Mouse (Mus musculus) thymus, postnatal 0 days (tissue): ENCODE results near the gene H2-DMb2. TPM values are rescaled to one million over a fixed set of nuclear protein-coding genes. Genes with fewer than 3 reads are reported as not detected.

Source experiments
- DNase-seq: peaks from one replicate; pipeline ENCODE4 v3.0.0-alpha.2; 2015; ENCODE audit warnings: low spot score
- polyA plus RNA-seq: library from polyadenylated mRNA; unstranded; fragments of >200 nt; fragmentation: Nextera tagmentation; extraction: Ambion mirVana; gene quantifications from 2 replicates; pipeline ENCODE4 v1.2.1, GENCODE M21; 2015

H2-DMb2 gene
- polyA plus RNA-seq: 57.8 and 62.9 TPM in 2 replicates

DNA sequence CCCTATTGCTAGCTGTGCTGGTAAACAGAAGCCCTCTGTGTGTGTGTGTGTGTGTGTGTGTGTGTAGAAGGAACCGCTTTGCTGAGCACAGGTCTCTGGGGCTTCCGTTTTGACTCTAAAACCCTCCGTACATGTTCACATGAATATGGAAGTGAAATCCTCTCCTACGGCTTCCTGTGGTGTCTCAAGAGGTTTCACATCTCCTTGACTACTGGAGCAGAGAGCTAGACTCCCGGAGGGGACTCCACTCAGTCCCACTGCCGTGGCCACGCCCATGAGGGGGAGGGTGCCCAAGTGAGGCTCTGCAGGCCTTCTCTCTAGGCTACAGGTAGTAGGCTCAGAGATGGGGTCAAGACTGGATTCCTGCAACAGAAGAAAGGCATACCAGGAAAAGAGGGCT lies at the start of gene H2-DMb2:
Gene H2-DMb2, plus strand, starts transcription at position 275 of the 400 bp plus-strand sequence.
- DNase-seq: peak; percentile 79

DNA sequence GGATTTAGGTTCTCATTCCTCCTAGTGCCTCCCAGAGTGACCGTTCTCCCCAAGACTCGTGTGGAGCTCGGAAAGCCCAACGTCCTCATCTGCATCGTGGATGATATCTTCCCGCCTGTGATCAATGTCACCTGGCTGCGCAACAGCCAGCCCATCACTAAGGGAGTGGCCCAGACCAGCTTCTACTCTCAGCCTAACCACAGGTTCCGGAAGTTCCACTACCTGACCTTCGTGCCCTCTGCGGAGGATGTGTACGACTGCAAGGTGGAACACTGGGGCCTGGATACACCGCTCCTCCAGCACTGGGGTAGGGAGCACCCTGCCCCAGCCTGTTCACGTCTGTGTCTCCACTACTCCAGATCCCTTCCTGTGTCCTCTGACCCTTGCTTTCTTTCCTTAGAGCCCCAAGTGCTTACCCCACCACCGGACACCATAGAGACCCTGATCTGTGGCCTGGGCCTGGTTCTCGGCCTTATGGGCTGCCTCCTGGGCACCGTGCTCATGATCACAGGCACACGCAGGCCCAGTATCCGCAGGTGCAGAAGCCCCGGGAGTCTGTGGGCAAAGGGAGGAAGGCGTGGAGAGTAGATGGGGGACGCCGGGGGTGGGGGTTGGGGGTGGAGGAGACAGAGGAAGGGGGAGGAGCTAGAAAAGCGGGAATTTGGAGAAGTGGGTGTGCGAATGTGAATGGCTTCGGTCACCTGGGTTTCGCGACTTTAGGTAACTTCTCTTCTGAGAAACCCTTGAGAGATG lies 48.6 kb upstream of the H2-DMb2 start:
- DNase-seq: peak; percentile 37

DNA sequence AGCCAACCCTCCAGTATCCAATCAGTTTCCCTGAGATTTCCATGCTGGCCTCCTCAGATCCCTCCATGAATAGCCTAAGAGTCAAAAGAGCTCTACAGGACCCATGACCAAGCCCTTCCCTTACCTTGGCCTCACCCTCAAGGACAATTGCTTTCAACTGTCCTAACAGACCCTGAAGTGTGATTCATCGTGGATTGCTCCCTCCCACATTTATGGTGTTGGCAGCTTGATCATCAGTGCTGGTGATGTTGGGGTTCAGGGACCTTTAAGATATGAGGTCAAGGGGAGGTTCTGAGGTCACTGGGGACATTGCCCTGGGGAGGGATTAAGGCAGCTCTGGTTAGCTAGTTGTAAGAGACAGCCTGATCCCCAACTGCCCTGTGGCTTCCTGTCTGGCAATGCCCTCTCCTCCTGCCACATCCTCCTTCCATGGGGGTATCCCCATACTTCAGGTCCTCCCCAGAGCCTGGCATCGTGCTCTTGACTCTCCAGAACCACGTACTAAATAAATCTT lies 46.6 kb upstream of the H2-DMb2 start:
- DNase-seq: no peak

DNA sequence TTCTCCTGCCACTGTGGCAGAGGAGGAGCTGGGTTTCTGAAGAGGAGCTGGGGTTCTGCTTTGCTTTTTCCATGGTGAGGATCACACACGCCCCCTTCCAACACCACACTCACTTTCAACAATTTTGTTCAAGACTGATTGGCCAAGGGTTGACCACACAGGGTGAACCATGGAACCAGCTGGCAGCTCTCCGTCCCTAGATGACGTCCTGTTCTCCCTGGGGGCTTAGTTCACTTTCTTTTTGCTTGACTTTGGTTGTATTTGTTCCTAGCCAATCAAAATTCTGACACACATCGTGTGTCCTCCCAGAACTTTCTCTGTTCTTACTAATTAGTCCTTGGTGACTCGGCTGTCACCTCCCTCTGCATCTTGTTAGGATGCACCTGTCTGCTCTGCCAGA lies 45.8 kb upstream of the H2-DMb2 start:
- DNase-seq: no peak

GRCm38 (mm10) chr17:34098709-34099479 lies 44.2 kb upstream of the H2-DMb2 start:
- no peak for DNase-seq

DNA sequence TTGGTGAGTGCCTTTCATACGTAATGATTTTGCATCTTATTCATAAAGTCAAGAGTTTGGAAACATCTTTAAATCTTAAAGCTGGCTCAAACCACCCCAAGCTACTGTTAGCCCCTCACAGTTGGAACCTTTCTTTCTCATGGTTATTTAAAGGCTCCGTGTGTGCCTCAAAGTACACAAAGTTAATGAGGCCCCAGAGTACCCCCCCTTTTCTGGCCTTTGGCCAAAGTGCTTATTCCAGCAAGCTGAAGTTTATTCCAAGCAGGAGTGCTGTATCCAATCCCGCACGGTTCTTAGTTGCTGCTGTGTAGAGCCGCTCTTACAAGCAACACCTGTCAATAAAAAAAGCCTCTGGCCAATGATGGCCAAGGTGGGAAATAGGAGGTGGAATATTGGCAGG lies 43.6 kb upstream of the H2-DMb2 start:
- no peak for DNase-seq

DNA sequence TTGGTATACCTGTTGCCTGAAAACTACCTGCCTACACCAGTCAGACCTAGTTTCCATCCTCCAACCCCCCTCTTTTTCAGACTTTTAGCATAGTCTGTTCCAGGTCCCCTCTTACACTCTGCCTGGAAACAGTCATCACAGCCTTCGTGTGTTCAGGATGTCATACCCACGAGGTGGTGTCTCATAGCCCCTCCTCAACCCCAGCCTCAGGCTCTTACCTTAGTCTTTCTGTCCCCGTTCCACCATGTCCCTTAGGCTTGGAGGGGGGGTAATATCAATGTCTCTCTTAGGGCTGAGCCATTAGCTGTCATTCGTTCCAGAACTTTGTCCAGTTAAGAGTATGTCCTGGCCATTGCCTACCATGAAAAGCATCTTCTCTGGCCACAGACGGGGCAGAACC lies 41.9 kb upstream of the H2-DMb2 start:
- no peak for DNase-seq

DNA sequence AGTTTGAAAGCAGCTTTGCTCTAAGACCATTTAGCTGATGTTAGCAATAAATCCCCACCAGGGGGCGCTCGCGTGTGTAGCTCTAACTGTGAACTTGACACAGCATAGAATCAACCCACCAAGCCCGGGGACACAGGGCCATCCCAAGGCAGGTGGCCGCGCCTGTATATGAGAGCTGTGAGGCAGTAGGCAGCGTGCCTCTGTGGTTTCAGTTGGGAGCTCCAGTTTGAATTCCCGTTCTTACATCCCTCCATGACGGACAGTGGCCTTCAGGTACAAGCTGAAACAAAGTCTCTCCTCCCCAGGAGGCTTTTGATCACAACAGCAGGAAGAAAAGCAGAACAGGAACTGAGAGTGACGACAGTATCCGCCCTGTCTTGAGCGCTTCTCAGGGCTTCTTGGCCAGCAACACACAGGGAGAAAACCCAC lies 41.5 kb upstream of the H2-DMb2 start:
- peak; percentile 96 for DNase-seq

DNA sequence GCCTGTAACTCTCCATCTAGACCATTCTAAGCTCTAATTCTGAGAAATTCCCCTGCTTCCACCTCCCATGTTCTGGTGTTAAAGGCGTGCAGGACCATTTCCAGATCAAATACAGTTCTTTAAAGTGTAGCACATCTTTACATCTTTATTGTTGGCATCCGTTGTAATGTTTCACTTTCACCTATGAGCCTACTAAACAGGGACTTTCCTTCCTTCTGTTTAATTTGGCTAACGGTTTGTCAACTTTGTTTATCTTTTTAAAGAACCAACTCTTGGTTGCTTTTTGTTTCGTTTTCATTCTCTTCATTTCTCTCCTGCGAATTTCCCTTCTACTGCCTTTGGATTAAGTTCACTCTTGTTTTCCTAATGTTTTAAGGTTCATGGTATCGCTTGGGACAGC lies 40.3 kb upstream of the H2-DMb2 start:
- no peak for DNase-seq

GRCm38 (mm10) chr17:34104804-34105203 lies 38.3 kb upstream of the H2-DMb2 start:
- no peak for DNase-seq

GRCm38 (mm10) chr17:34106555-34106954 lies 36.6 kb upstream of the H2-DMb2 start:
- DNase-seq: peak; percentile 1

GRCm38 (mm10) chr17:34107109-34107867 lies 35.8 kb upstream of the H2-DMb2 start:
- no peak for DNase-seq

- DNase-seq: no peak
Measured at GRCm38 (mm10) chr17:34108460-34108859, 34.6 kb upstream of the H2-DMb2 start.

GRCm38 (mm10) chr17:34109038-34109805 lies 33.9 kb upstream of the H2-DMb2 start:
- peak; percentile 53 for DNase-seq

GRCm38 (mm10) chr17:34109806-34110195 lies 33.3 kb upstream of the H2-DMb2 start:
- DNase-seq: no peak

- DNase-seq: no peak
Measured at GRCm38 (mm10) chr17:34110309-34110708, 32.8 kb upstream of the H2-DMb2 start.

DNA sequence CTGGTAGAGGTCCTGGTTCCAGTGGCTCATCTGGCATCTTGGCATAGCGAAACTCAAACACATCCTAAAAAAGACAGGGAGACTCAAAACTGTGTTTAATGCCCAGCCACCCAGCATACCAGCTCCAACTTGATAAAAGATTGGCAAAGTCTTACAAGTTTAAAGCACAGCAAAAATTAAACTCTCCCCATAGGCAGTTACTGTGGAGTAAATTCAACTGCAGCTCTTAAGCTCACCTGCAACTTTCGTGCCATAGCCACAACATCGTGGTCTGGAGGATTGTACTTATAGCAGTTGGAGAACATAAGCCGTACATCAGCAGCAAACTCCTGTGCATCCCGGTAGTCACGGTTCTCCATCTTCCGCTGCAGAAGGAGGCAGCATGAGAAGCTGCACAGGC lies 29.0 kb upstream of the H2-DMb2 start:
- DNase-seq: no peak

DNA sequence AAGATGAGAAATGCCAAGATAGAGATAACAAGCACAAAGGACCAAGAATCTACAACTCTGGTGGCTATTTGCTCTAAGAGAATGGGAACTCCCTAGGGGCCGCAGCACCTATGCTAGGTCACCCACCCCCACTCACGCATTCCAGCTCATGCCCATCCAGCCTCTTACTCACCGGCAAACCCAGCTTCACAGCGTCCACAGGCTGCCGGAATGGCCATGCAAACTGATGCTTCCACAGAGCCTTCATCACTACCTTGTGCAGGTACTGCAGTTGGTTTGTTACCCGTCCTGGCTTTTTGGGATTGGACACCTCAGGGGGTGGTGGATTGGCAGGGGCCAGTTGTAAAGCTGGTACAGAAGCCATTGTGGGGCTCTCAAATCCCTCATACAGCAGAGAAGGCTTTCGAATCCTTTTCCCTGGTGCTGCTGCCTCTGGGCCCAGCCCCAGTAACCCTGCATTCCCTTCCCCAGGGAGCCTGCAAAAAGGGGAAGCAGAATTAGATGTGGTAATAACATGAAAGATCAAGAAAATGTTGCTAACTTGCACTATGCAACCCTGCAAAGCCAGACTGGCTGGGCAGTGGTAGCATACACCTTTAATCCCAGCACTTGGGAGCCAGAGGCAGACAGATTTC lies 26.3 kb upstream of the H2-DMb2 start:
- DNase-seq: no peak

DNA sequence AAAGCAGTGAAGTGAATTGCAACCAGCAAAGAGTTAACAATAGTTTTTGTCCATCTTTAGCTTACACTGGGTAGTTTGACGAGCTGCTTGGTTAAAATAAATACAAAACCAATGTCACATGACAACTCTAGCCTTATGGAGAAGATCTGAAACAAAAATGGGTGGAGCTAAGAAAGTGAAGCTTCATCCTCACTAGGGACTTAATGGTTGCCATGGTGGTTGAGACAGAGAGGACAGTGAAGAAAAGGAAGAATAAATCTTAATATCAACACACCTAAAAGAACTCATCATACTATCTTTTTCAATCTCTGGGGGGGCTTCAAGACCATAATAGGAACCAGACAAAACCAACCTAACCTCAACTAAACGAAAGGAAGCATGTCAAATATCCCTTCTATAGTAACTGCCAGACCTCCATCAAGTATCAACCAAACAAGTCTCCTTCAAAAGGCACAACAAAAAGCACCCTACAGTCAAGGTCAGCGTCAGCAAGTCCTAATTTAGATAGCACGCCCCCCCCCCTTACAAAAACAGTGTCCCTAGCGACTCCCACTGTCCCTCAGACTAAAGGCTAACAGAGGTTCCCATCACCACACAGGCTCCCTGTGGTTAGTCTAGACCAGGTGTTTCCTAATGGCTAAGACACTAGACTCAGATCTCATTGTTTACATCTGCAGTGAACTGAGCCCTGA lies 25.5 kb upstream of the H2-DMb2 start:
- DNase-seq: no peak
